Mouse (Mus musculus): ENCODE data around the gene Ccdc93.

GRCm38 (mm10) chr1:121390855-121391254, 40.0 kb upstream of the Ccdc93 start:
- TF ChIP-seq CTCF (conservative IDR thresholded peaks at IDR 0.05; ENCODE audit: insufficient read depth, insufficient read length, low read depth, low read length) (no peak), POLR2A (IDR thresholded peaks at IDR 0.05; ENCODE audit: low read depth, low read length) (no peak)

All from kidney, adult 2 months (tissue).